Mouse (Mus musculus) kidney, postnatal 0 days (tissue): ENCODE data around the gene Whrn. TPM values are rescaled to one million over a fixed set of nuclear protein-coding genes. Genes with fewer than 3 reads are reported as not detected.

Experiments
- ATAC-seq: fragments of 200-750 bp; cut with Nextera tagmentation; replicated peaks from 2 replicates; pipeline ENCODE4 v1.8.0; 2017; ENCODE audit warnings: low read depth, moderate number of reproducible peaks, moderate TSS enrichment, moderate library complexity; ENCODE audit not compliant: low FRiP score
- DNase-seq: peaks from one replicate; pipeline ENCODE4 v3.0.0-alpha.2; 2016; ENCODE audit warnings: low spot score
- H3K27ac ChIP-seq: fragments of 300-500 bp; sonication (generic); 2 replicates; pipeline ENCODE4 v1.5.1; 2014; ENCODE audit warnings: mild to moderate bottlenecking
- H3K27me3 ChIP-seq: fragments of 300-500 bp; sonication (generic); 2 replicates; pipeline ENCODE4 v1.6.1; 2014; ENCODE audit warnings: low read length, mixed read lengths; ENCODE audit not compliant: insufficient read depth
- H3K36me3 ChIP-seq: fragments of 300-500 bp; sonication (generic); 2 replicates; pipeline ENCODE4 v1.6.1; 2014; ENCODE audit warnings: low read length, mixed read lengths; ENCODE audit not compliant: insufficient read depth
- H3K4me1 ChIP-seq: fragments of 300-500 bp; sonication (generic); replicated peaks from 2 replicates; pipeline ENCODE4 v1.6.1; 2014; ENCODE audit warnings: antibody characterized with exemption, low read length, mixed read lengths; ENCODE audit not compliant: insufficient read depth
- H3K4me2 ChIP-seq: fragments of 300-500 bp; sonication (generic); 2 replicates; pipeline ENCODE4 v1.6.1; 2014; ENCODE audit warnings: mild to moderate bottlenecking, low read length, moderate library complexity, mixed read lengths
- H3K4me3 ChIP-seq: fragments of 300-500 bp; sonication (generic); replicated peaks from 2 replicates; pipeline ENCODE4 v1.5.1; 2014; ENCODE audit warnings: low read depth, low read length
- H3K9ac ChIP-seq: fragments of 300-500 bp; sonication (generic); 2 replicates; pipeline ENCODE4 v1.6.1; 2014; ENCODE audit warnings: low read depth, low read length
- H3K9me3 ChIP-seq: fragments of 300-500 bp; sonication (generic); replicated peaks from 2 replicates; pipeline ENCODE4 v1.6.1; 2016; ENCODE audit warnings: low read length, inconsistent platforms, mixed read lengths
- CTCF ChIP-seq: IDR thresholded peaks from 2 replicates; pipeline ENCODE4 v1.5.1; 2016; ENCODE audit warnings: antibody characterized with exemption, low read depth, mild to moderate bottlenecking, moderate library complexity
- WGBS: fragments of 180-500 bp; shearing (Covaris S2); extraction: QIAGEN DNeasy Blood & Tissue Kit; methylation state at CpG from one replicate; pipeline ENCODE4 v1.1.7; 2014; 5-methylcytosine and 5-hydroxymethylcytosine counted together
- polyA plus RNA-seq: library from polyadenylated mRNA; unstranded; fragments of >200 nt; fragmentation: Nextera tagmentation; extraction: Ambion mirVana; gene quantifications from 2 replicates; pipeline ENCODE4 v1.2.1, GENCODE M21; 2015

The Whrn gene
- polyA plus RNA-seq, 1 experiment from 2014 or later, result 3.4 TPM

DNA sequence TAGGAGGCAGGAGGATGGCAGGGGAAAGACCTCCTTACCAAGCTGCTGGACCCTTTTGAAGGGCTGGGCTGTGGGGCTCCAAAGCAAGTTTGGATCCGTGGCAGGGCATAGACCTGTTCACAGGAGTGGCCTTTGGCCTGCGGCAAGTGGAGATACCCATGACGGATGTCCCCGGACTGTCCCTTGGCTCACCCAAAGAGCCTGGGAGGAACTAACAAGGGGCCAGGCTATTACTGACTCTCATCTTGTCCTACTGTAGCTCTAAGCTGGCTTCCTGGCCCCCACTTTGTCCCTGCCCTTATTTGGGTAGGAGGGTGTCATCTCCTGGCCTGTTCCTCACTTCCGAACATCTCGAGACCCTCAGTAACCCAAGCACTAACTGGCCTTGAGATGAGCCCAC lies 93.2 kb downstream of the Whrn start:
- DNase-seq, result no peak
- WGBS, result 29% methylated on average over 6 of the region's 6 CpGs
- peaks cover 37% of the 10 kb centered on the region for H3K4me1 ChIP-seq
- TF ChIP-seq CTCF, result no peak
- H3K4me2 ChIP-seq, result peak overlapping the region; percentile 67
- peak; percentile 18; the same call in 1 of the 2 replicates for ATAC-seq
- H3K9me3 ChIP-seq, result no peaks in the 10 kb centered on the region
- H3K27me3 ChIP-seq, result no peaks in the 10 kb centered on the region
- peak overlapping the region; percentile 85 for H3K27ac ChIP-seq
- H3K4me3 ChIP-seq, result peak overlapping the region; percentile 19
- 0 out of 2 replicates have a peak, but pooled peaks cover 2% of the 10 kb centered on the region for H3K36me3 ChIP-seq
- H3K9ac ChIP-seq, result peak overlapping the region; percentile 49

DNA sequence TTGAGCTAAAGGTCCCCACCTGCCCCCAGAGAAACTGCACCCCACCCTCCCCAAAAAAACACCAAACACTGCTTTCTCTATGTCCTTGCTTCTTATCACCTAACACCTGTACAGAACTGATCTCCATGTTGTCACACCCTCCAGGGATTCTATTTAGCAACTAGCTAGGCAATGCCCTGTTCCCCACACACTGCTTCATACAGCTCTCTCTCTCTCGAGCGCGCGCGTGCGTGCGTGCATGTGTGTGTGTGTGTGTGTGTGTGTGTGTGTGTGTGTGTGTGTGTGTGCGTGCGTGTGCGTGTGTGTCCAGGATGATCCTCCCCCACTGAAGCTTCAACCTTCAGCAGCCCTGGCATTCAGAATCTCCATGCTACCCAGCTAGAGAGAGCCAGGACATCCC lies 93.7 kb downstream of the Whrn start:
- H3K36me3 ChIP-seq, result 0 out of 2 replicates have a peak, but pooled peaks cover 3% of the 10 kb centered on the region
- peak overlapping the region; percentile 49; the same call in 1 of the 2 replicates for H3K9ac ChIP-seq
- H3K27me3 ChIP-seq, result no peaks in the 10 kb centered on the region
- H3K4me2 ChIP-seq, result peak overlapping the region; percentile 67
- WGBS, result 67% methylated on average over 8 of the region's 10 CpGs
- no peaks in the 10 kb centered on the region for H3K9me3 ChIP-seq
- DNase-seq (no peak), ATAC-seq (no peak)
- 0 out of 2 replicates have a peak overlapping the region, but pooled peaks have one; percentile 85 for H3K27ac ChIP-seq
- TF ChIP-seq CTCF, result no peak
- peak overlapping the region; percentile 19 for H3K4me3 ChIP-seq
- H3K4me1 ChIP-seq, result peaks cover 37% of the 10 kb centered on the region

DNA sequence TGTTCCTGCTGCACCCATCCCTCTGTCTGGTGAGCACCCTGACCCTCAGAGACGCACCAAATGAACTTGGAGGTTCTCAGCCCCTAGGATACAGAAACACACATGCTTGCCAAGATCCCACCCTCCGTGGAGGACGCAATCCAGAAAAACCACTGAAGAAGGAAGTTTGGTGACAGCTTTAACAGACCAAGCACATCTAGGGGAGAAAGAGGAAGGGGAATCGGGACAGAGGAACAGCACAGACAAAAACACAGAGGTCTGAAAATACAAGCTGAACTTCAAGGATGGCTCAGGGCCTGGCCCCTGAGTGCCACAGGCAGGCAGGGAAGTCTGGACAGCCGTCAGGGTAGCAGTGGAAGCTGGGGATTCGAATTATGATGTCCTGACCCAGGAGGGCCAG lies 94.2 kb downstream of the Whrn start:
- no peak overlapping the region for H3K27ac ChIP-seq

DNA sequence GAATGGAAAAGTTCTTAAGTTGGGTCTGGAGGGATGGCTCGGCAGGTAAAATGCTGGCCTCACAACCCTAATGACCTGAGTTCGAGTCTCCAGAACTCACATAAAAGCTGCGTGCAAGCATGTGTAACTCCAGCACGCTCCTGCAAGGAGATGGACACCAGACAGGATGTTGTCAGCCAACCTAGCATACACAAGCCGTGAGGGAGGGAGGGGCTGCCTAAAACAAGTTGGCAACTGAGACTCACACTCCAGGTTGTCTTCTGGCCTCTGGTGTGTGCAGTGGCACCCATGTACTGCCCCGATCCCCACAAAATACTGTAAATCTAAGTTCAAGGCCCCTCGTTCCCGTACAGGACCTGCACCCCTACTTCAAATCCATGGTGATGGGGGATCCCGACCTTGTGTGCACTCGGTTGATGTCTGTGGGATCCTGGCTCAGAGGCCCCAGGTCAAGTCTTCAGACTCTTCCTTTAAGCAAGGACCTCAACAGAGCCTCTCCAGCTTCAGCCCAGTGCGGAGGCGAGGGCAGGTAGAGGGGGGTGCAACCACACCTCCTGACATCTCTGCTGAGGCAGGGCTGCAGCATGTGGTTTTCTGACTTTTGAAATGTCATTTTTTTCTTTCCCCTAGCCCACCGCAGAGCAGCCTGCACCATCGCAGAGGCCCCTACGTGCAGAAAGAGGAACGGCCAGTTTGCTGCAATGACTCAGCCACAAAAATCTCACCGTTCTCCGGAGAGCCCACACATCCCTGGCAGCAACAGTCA lies 95.1 kb downstream of the Whrn start:
- no peak for DNase-seq
- no peak overlapping the region for H3K4me3 ChIP-seq
- H3K9me3 ChIP-seq, result no peaks in the 10 kb centered on the region
- H3K27ac ChIP-seq, result no peak overlapping the region
- ATAC-seq, result no peak
- no peak overlapping the region for H3K4me2 ChIP-seq
- 0 out of 2 replicates have a peak, but pooled peaks cover 3% of the 10 kb centered on the region for H3K36me3 ChIP-seq
- H3K9ac ChIP-seq, result no peak overlapping the region
- no peak for TF ChIP-seq CTCF
- peaks cover 35% of the 10 kb centered on the region for H3K4me1 ChIP-seq
- H3K27me3 ChIP-seq, result no peaks in the 10 kb centered on the region
- WGBS, result 81% methylated on average over 18 of the region's 18 CpGs

More for the DNA sequence above, 94.2 kb downstream of the Whrn start:
- no peak for ATAC-seq
- Histone ChIP-seq H3K9ac (0 out of 2 replicates have a peak overlapping the region, but pooled peaks have one; percentile 13), H3K4me3 (no peak overlapping the region), H3K4me1 (peaks cover 37% of the 10 kb centered on the region), H3K36me3 (0 out of 2 replicates have a peak, but pooled peaks cover 3% of the 10 kb centered on the region), H3K9me3 (no peaks in the 10 kb centered on the region), H3K4me2 (0 out of 2 replicates have a peak overlapping the region, but pooled peaks have one; percentile 67), H3K27me3 (no peaks in the 10 kb centered on the region)
- 51% methylated on average over 6 of the region's 6 CpGs for WGBS
- DNase-seq, result no peak
- TF ChIP-seq CTCF, result no peak

- no peaks in the 10 kb centered on the region for H3K9me3 ChIP-seq
- no peaks in the 10 kb centered on the region for H3K27me3 ChIP-seq
- H3K36me3 ChIP-seq, result 0 out of 2 replicates have a peak, but pooled peaks cover 9% of the 10 kb centered on the region
- ATAC-seq (no peak), DNase-seq (no peak)
- H3K4me1 ChIP-seq, result peaks cover 32% of the 10 kb centered on the region
- no peak overlapping the region for H3K4me3 ChIP-seq
- WGBS, result 54% methylated on average over 8 of the region's 8 CpGs
- no peak overlapping the region for H3K4me2 ChIP-seq
- no peak overlapping the region for H3K9ac ChIP-seq
- H3K27ac ChIP-seq, result peak overlapping the region; percentile 60
- TF ChIP-seq CTCF, result no peak
Observed at GRCm38 (mm10) chr4:63399691-63400270, 96.0 kb downstream of the Whrn start.

DNA sequence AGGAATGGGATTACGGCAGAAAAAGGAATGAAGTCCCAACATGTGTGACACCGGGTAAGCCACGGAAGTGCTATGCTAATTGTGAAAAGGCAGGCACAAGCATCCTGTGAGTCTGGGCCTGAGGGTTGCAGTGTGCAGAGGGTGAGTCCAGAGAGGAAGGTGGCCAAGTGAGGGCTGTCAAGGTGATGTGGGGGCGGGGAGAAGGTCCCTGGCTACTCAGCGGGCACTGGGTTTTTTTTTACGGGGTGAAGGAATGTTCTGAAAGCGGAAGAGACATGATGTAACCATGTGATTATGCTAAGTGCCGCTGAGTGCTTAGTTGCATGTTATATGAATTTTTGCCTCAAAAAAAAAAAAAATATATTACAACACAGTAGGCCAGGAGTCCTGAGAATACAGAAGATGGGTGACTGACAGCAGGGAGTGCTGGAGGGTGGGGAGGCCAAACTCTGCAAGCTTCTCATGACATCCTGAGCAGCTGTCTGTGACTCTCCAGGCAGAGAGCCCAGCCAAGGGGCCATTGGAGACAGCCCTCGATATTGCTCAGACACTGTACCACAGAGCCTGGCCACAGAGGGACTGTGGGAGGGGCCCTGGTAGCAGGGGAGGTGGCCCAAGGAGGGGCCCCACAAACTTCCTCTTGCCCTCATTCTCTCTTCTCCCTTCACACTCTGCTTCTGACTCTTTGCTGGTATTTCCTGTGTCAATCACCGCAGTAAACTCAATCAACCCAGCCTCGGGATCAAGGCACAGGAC lies 96.8 kb downstream of the Whrn start:
- TF ChIP-seq CTCF, result no peak
- DNase-seq (no peak), ATAC-seq (no peak)
- H3K4me1 ChIP-seq, result peaks cover 26% of the 10 kb centered on the region
- H3K9me3 ChIP-seq, result no peaks in the 10 kb centered on the region
- H3K27ac ChIP-seq, result peak overlapping the region; percentile 60
- H3K27me3 ChIP-seq, result no peaks in the 10 kb centered on the region
- WGBS, result 42% methylated on average over 11 of the region's 11 CpGs
- peaks cover 10% of the 10 kb centered on the region; the same call in 1 of the 2 replicates for H3K36me3 ChIP-seq
- H3K4me3 ChIP-seq, result no peak overlapping the region
- no peak overlapping the region for H3K4me2 ChIP-seq
- no peak overlapping the region for H3K9ac ChIP-seq
